Mouse (Mus musculus) MEL (cell line): ENCODE results near the gene Iqck.

Source experiments
- CTCF ChIP-seq, 3 experiments: IDR thresholded peaks in 2 of 3; conservative IDR thresholded peaks in 1 of 3; 2 replicates each; pipeline ENCODE4 v1.5.1; 2011 to 2012; ENCODE audit warnings: low read length in 3 of 3, low read depth in 2 of 3, mild to moderate bottlenecking in 2 of 3, improper control_type of control experiment in 1 of 3, inconsistent platforms in 1 of 3, mixed read lengths in 1 of 3, moderate library complexity in 1 of 3; ENCODE audit not compliant: control insufficient read depth in 1 of 3, insufficient read depth in 1 of 3, poor library complexity in 1 of 3, severe bottlenecking in 1 of 3
- POLR2AphosphoS5 ChIP-seq: IDR thresholded peaks from 2 replicates; pipeline ENCODE4 v1.6.1; 2012; ENCODE audit warnings: low read depth, borderline replicate concordance, mild to moderate bottlenecking, inconsistent platforms, low read length, moderate library complexity, mixed read lengths

DNA sequence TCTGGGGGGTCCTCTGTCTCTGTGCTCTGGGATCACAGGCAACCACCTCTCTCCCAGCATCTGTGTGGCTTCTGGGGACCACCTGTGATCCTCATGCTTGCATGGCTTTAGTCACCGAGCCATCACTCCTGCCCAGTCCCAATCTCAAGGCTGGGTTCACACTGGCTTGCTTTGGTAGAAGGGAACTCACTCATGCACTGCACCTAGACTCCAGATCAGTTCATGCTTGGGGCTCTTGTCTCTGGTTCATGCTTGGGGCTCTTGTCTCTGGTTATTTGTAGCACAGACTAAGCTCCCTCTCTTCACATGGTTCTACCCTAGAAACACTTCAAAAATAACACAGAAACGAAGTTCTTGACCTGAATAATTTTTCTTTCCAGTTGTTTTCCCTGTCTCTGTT is 44.5 kb downstream of the Iqck start:
- TF ChIP-seq CTCF (IDR thresholded peaks at IDR 0.05 in 2 of 3, conservative IDR thresholded peaks at IDR 0.05 in 1 of 3; ENCODE audit: control insufficient read depth in 1 of 3, insufficient read depth in 1 of 3, low read depth in 2 of 3, low read length in 3 of 3, poor library complexity in 1 of 3, severe bottlenecking in 1 of 3) (no peak), POLR2AphosphoS5 (no peak)
